Mouse (Mus musculus) heart, adult 18-20 months (tissue): ENCODE results near the gene Sptlc3. TPM values are rescaled to one million over a fixed set of nuclear protein-coding genes. Genes with fewer than 3 reads are reported as not detected.

Source experiments
- DNase-seq, 2 experiments: peaks; one replicate each; pipeline ENCODE4 v3.0.0; 2021 to 2022; ENCODE audit warnings: mixed read lengths in 1 of 2
- total RNA-seq, 2 experiments: library from RNA; stranded (reverse); gene quantifications; 2 replicates each; pipeline ENCODE4 v1.2.3; 2021

Gene Sptlc3
- total RNA-seq, 2 experiments from 2014 or later, result not detected

DNA sequence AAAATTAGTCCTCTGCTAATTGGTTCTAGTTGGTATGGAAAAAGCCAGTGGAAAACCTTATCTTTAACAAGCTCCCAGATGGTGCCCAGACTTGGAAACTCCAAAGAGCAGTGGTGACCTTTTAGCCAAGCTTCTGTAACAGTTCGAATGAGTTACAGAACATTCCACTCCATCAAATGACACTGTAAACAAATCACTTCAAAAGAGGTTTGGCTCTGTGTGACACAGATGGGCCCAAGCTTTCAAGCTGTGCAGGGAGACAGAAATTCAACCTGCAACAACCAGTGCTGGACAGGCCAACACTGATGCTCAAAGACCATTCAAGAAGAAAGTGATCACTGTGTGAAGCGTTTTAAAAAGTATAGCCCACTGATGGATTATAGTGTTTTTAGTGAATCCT, 144.1 kb downstream of the Sptlc3 start:
- no peak for DNase-seq

DNA sequence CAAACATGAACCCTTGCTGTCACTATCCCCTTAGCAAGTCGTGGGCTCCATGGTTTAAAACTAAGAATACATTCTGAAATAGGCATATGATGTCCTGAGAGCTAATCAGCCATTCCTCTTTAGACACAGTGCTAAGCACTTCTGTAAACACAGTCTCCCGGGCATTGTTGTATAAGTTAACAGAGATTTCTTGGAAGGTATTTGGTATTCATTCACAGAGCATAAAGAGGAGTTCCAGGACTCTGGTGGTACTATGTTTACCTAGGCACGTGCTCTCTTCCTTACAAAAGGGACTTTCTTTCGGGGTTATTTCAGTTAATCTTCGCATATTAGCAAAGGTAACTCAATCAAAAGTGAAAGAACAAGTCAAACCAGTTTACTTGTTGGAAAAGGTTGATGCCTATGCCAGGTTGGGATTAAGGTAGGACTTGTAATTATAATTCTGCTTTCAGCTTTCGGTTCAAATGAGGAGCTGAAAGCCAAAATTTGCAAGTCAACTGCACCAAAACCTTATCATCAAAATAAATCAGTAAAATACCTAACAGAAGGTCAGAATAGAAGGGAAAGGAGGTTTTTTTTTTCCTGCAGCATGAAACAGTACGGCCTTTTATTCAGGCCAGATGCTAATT, 148.2 kb downstream of the Sptlc3 start:
- DNase-seq, result no peak

DNA sequence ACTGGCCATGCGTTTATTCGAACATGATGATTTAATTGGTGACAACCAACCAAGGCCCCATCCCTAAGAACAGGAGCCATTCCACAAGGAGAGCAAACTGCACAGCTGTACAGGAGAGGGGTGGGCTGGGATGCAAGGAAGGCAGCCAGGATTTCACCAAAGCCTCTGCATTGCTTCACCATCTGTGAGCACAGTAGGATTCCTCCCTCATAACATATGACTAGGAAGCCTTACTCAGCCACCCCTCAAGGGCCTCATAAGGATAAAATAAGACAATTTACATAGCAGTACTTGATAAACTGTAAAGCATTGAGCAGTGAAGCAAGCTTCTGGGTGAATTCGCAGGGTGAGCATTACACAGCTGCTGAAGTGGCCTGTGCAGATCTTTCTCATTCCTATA, 155.8 kb downstream of the Sptlc3 start:
- DNase-seq, result no peak

DNA sequence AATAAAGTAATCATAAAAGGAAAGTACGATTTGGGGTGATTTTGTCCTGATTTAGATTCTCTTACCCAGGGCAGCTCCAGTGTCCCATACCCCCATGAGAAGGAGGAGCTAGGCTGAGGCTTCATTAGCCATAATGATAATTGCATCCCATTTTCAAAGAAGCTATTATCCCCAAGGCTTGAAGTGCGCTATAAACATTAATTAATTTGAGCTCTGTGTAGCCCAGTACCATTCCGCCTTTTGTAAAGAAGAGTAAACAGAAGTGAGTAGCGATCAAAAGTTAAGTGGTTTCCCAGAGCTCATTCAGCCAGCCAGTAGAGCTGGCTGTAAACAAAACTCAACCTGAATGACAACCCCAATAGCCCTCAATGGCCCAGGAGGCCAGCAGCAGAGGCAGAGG, 163.0 kb downstream of the Sptlc3 start:
- DNase-seq, result no peak

DNA sequence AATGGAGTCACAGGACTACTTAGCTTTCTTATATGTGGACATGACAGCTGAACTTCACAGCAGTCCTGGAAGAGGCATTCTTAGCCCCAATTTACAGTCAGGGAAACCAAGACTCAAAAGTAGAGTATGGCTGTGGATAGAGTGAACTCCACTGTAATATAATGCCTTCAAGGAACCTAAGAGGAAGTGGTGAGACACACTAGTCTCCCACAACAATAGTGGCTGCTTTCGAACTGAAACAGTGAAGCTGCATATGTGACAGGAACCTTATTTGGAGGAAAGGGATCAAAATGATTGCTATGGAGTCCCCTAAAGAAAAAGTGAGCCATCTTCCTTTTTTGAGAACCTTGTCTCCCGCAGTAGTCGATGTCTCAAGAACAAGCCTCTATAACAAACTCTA, 178.1 kb downstream of the Sptlc3 start:
- no peak for DNase-seq

DNA sequence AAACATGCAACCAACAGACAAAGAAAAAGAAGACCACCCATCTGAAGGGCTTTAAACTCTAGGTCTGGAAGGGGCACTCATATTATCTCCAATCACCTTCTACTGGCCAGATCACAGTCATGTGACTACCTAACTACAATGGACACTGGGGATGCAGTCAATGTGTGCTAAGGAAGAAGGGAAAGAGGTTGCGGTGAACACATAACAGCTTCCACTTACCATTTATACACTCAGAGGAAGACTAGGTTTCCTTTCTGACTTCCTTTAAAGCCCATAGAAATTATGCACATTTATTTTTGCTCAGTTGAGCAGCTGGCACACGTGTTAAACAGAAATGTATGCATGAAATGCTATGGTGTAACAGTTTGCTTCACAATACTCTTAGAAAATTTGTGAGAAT, 178.7 kb downstream of the Sptlc3 start:
- DNase-seq, result no peak

DNA sequence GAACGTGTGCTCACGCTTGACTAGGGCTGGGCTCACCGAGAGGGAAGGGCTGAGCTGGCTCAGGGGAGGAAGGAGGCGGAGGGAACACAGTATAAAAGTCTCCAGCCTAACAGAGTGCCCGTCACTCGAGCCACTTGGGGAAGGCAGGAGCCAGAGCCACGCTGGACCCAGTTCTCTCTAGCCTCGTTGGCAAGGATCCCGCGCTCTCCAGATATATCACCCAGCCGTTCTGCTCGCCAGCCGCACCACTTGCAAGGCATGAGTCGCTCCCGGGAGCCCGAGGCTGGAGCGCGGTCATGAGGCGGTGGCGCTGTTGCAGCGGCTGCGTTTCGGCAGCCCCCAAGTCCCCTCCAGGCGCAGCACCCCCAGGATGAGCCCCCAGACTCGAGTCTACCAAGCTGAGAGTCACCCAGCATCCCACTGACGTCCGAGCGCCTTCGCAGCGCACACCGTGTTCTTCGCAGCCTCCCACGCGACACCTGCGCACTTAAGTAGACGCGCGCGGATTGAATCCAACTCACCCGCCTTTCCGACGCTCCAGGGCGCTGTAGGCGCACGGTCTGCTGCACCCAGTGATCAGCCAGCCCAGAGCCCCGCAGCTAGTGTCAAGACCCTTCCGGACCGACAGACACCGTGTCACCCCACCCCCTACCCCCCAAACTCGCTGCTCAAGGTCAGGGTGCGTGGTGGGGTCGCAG, 183.5 kb downstream of the Sptlc3 start:
- peak; percentile 77 to 85 for DNase-seq

DNA sequence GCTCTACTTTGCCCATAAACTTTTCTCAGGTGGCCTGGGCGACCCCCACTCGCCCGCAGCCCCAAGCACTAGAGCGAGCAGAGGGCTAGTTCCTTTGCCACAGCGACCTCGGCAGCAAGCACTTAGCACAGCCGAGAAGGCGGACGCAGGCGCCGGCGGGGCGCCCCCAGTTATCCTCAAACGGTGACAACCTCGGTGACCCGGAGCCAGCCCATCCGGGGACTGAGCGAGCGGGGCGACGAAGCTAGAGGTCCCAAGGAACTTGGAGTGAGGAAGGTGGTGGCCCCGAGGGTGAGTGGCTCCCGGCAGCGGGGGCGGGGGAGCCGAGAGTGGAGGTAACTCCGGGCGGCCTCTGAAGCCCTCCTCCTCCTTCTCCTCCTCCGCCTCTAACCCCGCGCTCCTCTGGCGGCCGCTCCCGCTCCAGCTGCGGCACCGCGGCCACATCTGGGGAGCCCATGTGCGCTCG, 184.1 kb downstream of the Sptlc3 start, which contains the start of gene Ism1:
Ism1 (plus strand) TSS at position 370 of the 466 bp plus-strand sequence.
- peak; percentile 28 to 47 for DNase-seq

DNA sequence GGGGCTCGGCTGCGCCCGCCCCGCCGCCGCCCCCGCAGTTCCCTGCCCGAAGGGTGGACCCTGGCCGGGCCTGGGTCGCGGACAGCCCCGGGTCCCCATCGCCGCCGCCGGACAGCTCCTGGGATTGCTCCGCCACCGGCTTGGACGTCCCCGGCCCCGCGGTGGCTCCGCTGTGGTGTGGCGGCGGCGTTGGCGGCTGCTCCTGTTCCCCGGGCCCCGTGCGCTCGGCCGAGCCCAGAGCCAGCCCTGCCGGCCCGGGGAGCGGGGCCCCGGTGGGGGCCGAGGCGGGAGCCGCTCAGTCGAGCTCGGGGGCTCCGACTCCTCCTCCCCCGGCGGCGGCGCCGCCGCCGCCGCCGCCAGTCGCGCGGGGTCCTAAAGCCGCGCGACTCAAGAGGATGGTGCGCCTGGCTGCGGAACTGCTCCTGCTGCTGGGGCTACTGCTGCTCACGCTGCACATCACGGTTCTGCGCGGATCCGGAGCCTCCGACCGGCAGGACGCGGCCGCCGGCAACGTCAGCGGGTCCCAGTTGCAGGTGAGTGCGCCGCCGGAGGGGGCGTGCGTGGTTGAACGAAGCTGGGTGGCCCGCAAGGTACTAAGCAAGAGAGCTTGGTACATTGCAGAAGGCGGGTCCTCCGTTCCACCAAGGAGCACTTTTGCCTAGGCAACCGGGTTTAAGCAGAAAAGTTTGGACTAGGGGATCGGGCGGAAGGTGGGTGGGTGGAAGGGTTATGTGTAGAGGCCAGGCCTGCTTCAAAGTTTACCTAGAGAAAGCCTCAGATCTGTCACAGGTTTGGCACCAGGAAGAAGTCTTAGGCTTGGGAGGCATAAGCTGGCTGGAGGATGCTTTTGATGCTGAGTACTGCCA, 184.8 kb downstream of the Sptlc3 start:
- peak; percentile 14 to 35 for DNase-seq

DNA sequence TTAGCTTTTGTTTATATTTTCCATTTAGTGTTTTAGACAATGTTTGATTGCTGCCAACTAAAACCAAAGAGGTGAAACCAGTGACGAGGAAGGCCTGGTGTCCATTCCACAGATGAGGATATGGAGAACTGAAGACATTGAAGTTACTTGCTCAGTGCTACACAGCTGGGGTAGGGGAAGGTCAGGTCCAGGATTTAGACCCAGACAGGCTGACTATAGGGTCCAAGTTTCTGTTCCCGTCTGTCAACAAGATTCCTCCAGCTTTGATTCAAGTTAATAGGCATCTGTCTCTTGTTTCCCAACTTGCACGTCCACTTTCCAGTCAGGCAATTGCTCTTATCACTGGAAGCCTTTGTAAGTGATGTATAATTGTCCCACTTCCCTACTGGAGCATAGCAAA, 188.8 kb downstream of the Sptlc3 start:
- no peak for DNase-seq

Other genes starting within 250 kb of the Sptlc3 start
- 1 to 10 TPM in 1 of 2 experiments, under 1 TPM in 1; 0.79 to 1.3 TPM for gene Ism1, start 184.3 kb downstream of the Sptlc3 start, total RNA-seq